Mouse (Mus musculus) midbrain, embryonic 11.5 days (tissue): Measurements from ENCODE around the gene Klk13. TPM values are rescaled to one million over a fixed set of nuclear protein-coding genes. Genes with fewer than 3 reads are reported as not detected.

Source experiments
- ATAC-seq: fragments of 200-750 bp; cut with Nextera tagmentation; 2 replicates; pipeline ENCODE4 v1.8.0; 2017; ENCODE audit warnings: moderate TSS enrichment, moderate library complexity; ENCODE audit not compliant: low FRiP score
- DNase-seq: peaks from one replicate; pipeline ENCODE4 v3.0.0; 2015; ENCODE audit warnings: low spot score; ENCODE audit errors: missing footprints
- H3K27ac ChIP-seq: fragments of 300-500 bp; sonication (generic); 2 replicates; pipeline ENCODE4 v1.5.1; 2014; ENCODE audit warnings: low read depth, low read length
- H3K27me3 ChIP-seq: fragments of 300-500 bp; sonication (generic); 2 replicates; pipeline ENCODE4 v1.6.1; 2014; ENCODE audit warnings: mild to moderate bottlenecking, low read length, moderate library complexity, mixed read lengths; ENCODE audit not compliant: control insufficient read depth, insufficient read depth
- H3K36me3 ChIP-seq: fragments of 300-500 bp; sonication (generic); 2 replicates; pipeline ENCODE4 v1.6.1; 2014; ENCODE audit warnings: mild to moderate bottlenecking, low read length, moderate library complexity, mixed read lengths; ENCODE audit not compliant: control insufficient read depth, insufficient read depth
- H3K4me1 ChIP-seq: fragments of 300-500 bp; sonication (generic); 2 replicates; pipeline ENCODE4 v1.6.1; 2014; ENCODE audit warnings: low read length; ENCODE audit not compliant: control insufficient read depth, insufficient read depth
- H3K4me2 ChIP-seq: fragments of 300-500 bp; sonication (generic); 2 replicates; pipeline ENCODE4 v1.6.1; 2014; ENCODE audit warnings: mild to moderate bottlenecking, moderate library complexity
- H3K4me3 ChIP-seq: fragments of 300-500 bp; sonication (generic); 2 replicates; pipeline ENCODE4 v1.5.1; 2014; ENCODE audit warnings: low read depth, low read length
- H3K9ac ChIP-seq: fragments of 300-500 bp; sonication (generic); 2 replicates; pipeline ENCODE4 v1.6.1; 2014; ENCODE audit warnings: low read length
- H3K9me3 ChIP-seq: fragments of 300-500 bp; sonication (generic); 2 replicates; pipeline ENCODE4 v1.6.1; 2016; ENCODE audit warnings: low read length; ENCODE audit not compliant: control insufficient read depth
- WGBS: fragments of 180-500 bp; shearing (Covaris S2); extraction: QIAGEN DNeasy Blood & Tissue Kit; methylation state at CpG from one replicate; pipeline ENCODE4 v1.1.7; 2014; 5-methylcytosine and 5-hydroxymethylcytosine counted together
- polyA plus RNA-seq: library from polyadenylated mRNA; unstranded; fragments of >200 nt; fragmentation: Nextera tagmentation; extraction: Ambion mirVana; gene quantifications from 2 replicates; pipeline ENCODE4 v1.2.1, GENCODE M21; 2014

Gene Klk13
- polyA plus RNA-seq, 1 experiment from 2014 or later, result 0.29 TPM

- no peak overlapping the region for H3K4me2 ChIP-seq
- no peak overlapping the region for H3K4me3 ChIP-seq
- DNase-seq (no peak), ATAC-seq (no peak)
- no peak overlapping the region for H3K9ac ChIP-seq
- WGBS, result 72% methylated on average over 2 of the region's 2 CpGs
- no peaks in the 10 kb centered on the region for H3K9me3 ChIP-seq
- no peak overlapping the region for H3K27ac ChIP-seq
- H3K4me1 ChIP-seq, result no peaks in the 10 kb centered on the region
- H3K36me3 ChIP-seq, result no peaks in the 10 kb centered on the region
- no peaks in the 10 kb centered on the region for H3K27me3 ChIP-seq
These were observed 40.4 kb downstream of the Klk13 start for GRCm38 (mm10) chr7:43752806-43753205.

DNA sequence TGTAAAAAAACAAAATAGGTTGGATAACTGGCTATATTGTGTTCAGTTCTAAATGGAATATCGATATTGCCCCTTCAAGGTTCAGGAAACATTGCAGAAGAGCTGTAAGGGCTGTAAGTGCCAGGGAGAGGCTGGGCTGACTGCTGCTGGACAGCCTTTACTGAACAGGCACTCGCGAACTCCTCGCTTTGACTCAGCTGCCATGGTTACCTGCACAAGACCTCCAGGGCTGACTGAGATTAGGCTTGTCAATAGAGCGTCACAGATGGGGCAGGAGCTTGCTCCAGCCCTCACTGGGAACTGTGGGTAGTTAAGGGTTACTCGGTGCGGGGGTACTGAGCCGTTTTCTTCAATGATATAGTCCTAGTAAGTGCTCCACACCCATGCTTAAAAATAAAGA, 54.1 kb downstream of the Klk13 start:
- Histone ChIP-seq H3K9ac (no peak overlapping the region), H3K9me3 (no peaks in the 10 kb centered on the region), H3K4me2 (no peak overlapping the region), H3K4me3 (no peak overlapping the region), H3K36me3 (no peaks in the 10 kb centered on the region), H3K27me3 (no peaks in the 10 kb centered on the region), H3K27ac (no peak overlapping the region), H3K4me1 (0 out of 2 replicates have a peak, but pooled peaks cover 2% of the 10 kb centered on the region)
- DNase-seq (no peak), ATAC-seq (no peak; the same call in 1 of the 2 replicates)
- WGBS, result 20% methylated on average over 8 of the region's 8 CpGs

DNA sequence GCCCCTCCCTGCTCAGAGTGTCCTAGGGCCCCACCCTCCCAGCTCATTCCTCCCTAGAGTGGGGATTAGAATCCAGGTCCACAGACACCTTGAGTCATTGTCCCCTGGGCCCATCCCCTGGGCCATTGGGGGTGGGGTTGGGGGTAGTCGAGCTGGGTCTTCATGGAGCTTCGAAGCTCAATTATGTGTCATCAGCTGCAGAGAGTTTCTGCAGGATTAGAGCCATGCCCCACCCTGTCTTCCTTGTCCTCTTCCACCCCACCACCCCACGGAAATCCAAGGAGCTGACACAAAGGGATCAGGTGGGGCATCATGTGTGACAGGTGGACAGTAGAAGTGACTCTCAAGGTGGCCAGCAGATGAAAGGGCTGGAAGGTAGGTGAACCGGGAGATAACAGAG, 56.2 kb downstream of the Klk13 start, which contains the start of gene Klk12:
Gene Klk12 (plus strand): TSS at position 301 of the 400 bp plus-strand sequence.
- H3K4me2 ChIP-seq, result no peak within 1 kb of the TSS
- WGBS, result 72% methylated on average over 4 of the region's 4 CpGs
- no peaks in the 10 kb centered on the region for H3K27me3 ChIP-seq
- ATAC-seq, result no peak
- no peaks in the 10 kb centered on the region for H3K9me3 ChIP-seq
- no peak within 1 kb of the TSS for H3K9ac ChIP-seq
- no peak for DNase-seq
- H3K27ac ChIP-seq, result no peak within 1 kb of the TSS
- 0 out of 2 replicates have a peak, but pooled peaks cover 2% of the 10 kb centered on the region for H3K4me1 ChIP-seq
- no peaks in the 10 kb centered on the region for H3K36me3 ChIP-seq
- H3K4me3 ChIP-seq, result no peak within 1 kb of the TSS

DNA sequence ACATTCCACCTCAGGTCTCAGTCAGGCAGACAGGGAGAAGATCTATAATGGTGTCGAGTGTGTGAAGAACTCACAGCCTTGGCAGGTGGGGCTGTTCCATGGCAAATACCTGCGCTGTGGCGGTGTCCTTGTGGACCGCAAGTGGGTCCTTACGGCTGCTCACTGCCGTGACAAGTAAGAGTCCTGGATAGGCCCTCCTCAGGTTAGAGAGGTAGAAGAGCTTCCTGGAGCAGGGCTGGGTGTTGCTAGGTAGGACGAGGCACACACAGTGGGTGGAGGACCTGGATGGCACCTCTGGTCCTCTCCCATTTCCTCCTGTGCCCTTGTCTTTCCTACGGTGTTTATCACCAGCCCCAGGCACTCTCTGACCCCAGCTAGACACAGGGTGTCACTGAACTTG, 57.3 kb downstream of the Klk13 start:
- Histone ChIP-seq H3K36me3 (no peaks in the 10 kb centered on the region), H3K4me3 (no peak overlapping the region), H3K27me3 (no peaks in the 10 kb centered on the region), H3K9me3 (no peaks in the 10 kb centered on the region), H3K4me1 (0 out of 2 replicates have a peak, but pooled peaks cover 2% of the 10 kb centered on the region), H3K9ac (no peak overlapping the region), H3K27ac (no peak overlapping the region), H3K4me2 (no peak overlapping the region)
- no peak for DNase-seq
- WGBS, result 85% methylated on average over 8 of the region's 8 CpGs
- ATAC-seq, result no peak

DNA sequence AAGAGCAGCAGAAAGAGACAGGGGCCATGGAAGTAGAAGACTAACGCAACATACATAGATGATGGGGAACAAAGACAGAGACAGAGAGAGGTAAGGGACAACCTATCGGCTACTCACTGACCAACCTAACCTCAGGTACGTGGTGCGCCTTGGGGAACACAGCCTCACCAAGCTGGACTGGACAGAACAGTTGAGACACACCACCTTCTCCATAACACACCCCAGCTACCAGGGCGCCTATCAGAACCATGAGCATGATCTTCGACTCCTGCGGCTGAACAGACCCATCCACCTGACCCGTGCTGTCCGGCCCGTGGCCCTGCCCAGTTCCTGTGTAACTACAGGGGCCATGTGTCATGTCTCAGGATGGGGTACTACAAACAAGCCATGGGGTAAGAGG, 58.3 kb downstream of the Klk13 start:
- H3K4me2 ChIP-seq, result no peak overlapping the region
- no peak overlapping the region for H3K9ac ChIP-seq
- H3K4me3 ChIP-seq, result no peak overlapping the region
- ATAC-seq (no peak), DNase-seq (no peak)
- no peaks in the 10 kb centered on the region for H3K36me3 ChIP-seq
- 94% methylated on average over 10 of the region's 10 CpGs for WGBS
- H3K4me1 ChIP-seq, result peaks cover 8% of the 10 kb centered on the region
- H3K27me3 ChIP-seq, result no peaks in the 10 kb centered on the region
- H3K27ac ChIP-seq, result no peak overlapping the region
- no peaks in the 10 kb centered on the region for H3K9me3 ChIP-seq

GRCm38 (mm10) chr7:43771916-43772315, 59.5 kb downstream of the Klk13 start:
- no peak overlapping the region for H3K27ac ChIP-seq

DNA sequence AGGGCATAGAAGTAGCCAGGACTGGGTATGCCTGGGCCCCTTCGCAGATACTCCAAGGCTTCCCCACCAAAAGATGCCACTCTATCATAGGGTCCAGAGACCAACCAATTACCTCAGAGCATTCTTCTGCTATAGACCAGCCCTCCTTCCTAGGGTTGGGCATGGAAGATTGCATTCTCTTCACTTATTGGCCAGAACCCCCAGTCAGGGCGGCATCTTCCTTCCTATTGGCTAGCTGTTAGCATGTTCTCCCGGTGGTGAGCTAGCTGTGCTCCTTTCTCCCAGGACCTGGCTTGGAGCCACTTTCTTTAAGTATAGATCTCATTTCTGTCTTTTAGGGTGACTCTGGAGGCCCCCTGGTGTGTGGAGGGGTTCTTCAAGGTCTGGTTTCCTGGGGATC, 60.5 kb downstream of the Klk13 start:
- ATAC-seq (no peak), DNase-seq (no peak)
- Histone ChIP-seq H3K9me3 (no peaks in the 10 kb centered on the region), H3K9ac (no peak overlapping the region), H3K27me3 (no peaks in the 10 kb centered on the region), H3K4me3 (no peak overlapping the region), H3K4me1 (peaks cover 6% of the 10 kb centered on the region), H3K36me3 (no peaks in the 10 kb centered on the region), H3K27ac (no peak overlapping the region), H3K4me2 (no peak overlapping the region)
- 89% methylated on average over 3 of the region's 3 CpGs for WGBS

More at GRCm38 (mm10) chr7:43771916-43772315, 59.5 kb downstream of the Klk13 start:
- Histone ChIP-seq H3K4me3 (no peak overlapping the region), H3K9me3 (no peaks in the 10 kb centered on the region), H3K27me3 (no peaks in the 10 kb centered on the region), H3K36me3 (no peaks in the 10 kb centered on the region), H3K9ac (no peak overlapping the region), H3K4me1 (peaks cover 6% of the 10 kb centered on the region), H3K4me2 (no peak overlapping the region)
- DNase-seq (no peak), ATAC-seq (no peak)
- WGBS, result 91% methylated on average over 6 of the region's 6 CpGs

GRCm38 (mm10) chr7:43774364-43774763, 62.0 kb downstream of the Klk13 start, which contains the start of gene Klk11:
Gene Klk11 (plus strand): TSS chr7:43774604.
- Histone ChIP-seq H3K27me3 (no peaks in the 10 kb centered on the region), H3K36me3 (no peaks in the 10 kb centered on the region), H3K4me2 (no peak within 1 kb of the TSS), H3K4me1 (peaks cover 6% of the 10 kb centered on the region), H3K9ac (no peak within 1 kb of the TSS; the same call in 1 of the 2 replicates), H3K9me3 (no peaks in the 10 kb centered on the region), H3K4me3 (no peak within 1 kb of the TSS), H3K27ac (no peak within 1 kb of the TSS)
- DNase-seq (no peak), ATAC-seq (no peak)
- WGBS, result 88% methylated on average over 5 of the region's 5 CpGs

DNA sequence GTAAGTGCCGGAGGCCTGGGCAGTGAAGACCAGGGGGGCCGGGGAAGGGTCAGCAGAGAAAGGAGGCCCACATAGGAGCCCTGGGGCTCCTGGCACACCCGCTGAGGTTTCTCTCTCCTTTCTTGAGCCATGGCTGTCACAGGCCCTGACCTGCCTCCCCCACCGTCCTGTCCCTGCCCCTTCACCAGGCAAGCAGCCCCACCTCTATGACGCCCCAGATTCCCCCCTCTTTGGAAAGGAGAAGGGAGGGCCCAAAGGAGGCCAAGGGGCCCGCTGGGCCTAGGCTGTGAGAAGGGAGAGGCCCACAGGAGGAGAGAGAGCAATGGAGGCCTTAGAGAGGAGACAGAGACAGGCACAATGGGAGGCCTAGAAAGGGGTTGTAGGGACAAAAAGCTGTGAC, 62.4 kb downstream of the Klk13 start:
- Histone ChIP-seq H3K36me3 (no peaks in the 10 kb centered on the region), H3K27me3 (no peaks in the 10 kb centered on the region), H3K4me2 (no peak overlapping the region), H3K4me3 (no peak overlapping the region), H3K9me3 (no peaks in the 10 kb centered on the region), H3K27ac (no peak overlapping the region), H3K9ac (no peak overlapping the region; the same call in 1 of the 2 replicates), H3K4me1 (peaks cover 6% of the 10 kb centered on the region)
- peak; percentile 51 for ATAC-seq
- DNase-seq, result no peak
- 43% methylated on average over 6 of the region's 6 CpGs for WGBS
